Mouse (Mus musculus): ENCODE measurements around the gene Dennd1b. TPM values are rescaled to one million over a fixed set of nuclear protein-coding genes. Genes with fewer than 3 reads are reported as not detected.

The Dennd1b gene
- total RNA-seq, 2 experiments from 2014 or later: 19.8 to 20.8 TPM

DNA sequence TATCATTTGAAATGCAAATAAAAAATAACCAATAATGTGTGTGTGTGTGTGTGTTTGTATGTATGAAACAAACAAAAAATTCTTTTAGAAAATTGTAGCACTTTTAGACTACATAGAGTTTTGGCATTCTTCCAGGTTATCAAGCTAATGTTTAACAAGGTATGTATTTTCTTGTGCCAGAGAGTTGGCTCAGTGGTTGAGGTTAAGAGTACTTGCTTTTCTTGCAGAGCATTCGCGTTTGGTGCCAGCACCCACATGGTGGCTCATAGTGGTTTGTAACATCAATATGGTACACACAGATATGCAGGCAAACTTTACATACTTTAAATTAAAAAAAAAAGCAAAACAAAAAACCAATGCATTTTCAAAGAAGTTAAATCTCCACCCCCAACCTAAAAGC lies 101.5 kb downstream of the Dennd1b start:
- DNase-seq: no peak
- intact Hi-C loops (cut with DNase I): no loop called here

GRCm38 (mm10) chr1:139067210-139067609 lies 104.0 kb downstream of the Dennd1b start:
- DNase-seq: no peak
- intact Hi-C loops (cut with DNase I): no loop called here

GRCm38 (mm10) chr1:139071015-139071414 lies 107.8 kb downstream of the Dennd1b start:
- intact Hi-C loops (cut with DNase I): no loop called here
- DNase-seq: no peak

DNA sequence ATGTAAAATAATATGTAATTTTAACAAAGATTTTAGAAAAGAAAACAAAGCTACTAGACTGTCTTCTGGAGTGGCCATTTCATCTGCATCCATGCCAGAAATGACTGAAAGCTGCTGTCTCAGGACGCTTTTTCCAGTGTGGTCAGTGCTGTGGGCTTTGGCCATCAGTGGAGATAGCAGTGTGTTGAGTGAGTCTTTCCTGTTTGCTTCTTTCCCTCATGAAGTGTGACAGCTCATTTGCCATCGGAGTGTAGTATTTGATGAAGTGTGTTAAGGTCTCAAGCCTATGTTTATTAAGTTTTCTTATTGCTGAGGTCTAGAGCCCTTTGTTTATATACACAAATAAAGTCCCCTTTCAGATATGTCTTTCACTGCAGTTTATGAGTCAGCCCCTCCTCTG lies 112.4 kb downstream of the Dennd1b start:
- DNase-seq: no peak
- intact Hi-C loops (cut with DNase I): loop anchor here (5.0 kb wide), 1 partner anchor 113 kb away; the partner anchor contains the start of gene Dennd1b

DNA sequence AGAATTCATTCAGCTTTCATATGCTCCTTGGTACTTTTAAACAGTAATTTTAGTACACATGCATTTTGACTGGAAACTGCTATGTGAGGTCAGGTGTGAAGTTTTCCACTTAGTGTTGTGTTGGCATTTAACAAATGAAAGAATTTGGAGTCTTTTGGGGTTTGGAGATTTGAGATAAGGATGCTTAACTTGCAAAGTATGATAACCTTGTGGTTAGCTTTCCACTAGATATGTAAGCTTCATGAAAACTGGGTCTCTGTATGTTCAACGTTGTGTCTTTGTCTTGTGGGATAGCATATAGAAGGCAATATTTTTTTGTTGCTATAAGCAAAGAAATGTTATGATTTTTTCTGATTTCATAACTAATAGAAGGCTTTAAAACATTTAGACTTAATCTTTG lies 114.8 kb downstream of the Dennd1b start:
- no peak for DNase-seq
- intact Hi-C loops (cut with DNase I): loop anchor here (5.0 kb wide), 1 partner anchor 116 kb away; the partner anchor contains the start of gene Dennd1b

- intact Hi-C loops (cut with DNase I): loop anchor here (5.0 kb wide), 1 partner anchor 117 kb away; the partner anchor contains the start of gene Dennd1b
Observed at GRCm38 (mm10) chr1:139079000-139079399, 115.8 kb downstream of the Dennd1b start.

DNA sequence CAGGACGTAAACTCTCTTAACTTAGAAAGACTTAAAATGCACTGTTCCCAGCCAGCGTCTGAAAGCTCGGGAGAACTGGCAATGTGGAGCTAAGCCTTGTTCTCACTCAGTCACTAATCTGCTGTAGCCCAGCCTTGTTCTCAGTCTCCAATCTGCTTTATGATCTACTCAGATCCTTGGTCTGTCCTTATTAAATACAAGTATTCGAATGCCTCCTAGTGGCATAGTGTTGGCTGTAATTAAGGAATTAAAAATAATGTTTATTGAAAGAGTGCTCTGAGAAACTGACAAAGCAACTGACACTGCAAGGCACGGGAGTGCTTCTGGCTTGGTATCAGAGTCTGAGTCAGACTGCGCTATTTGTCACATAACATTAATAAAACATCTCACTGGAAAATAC lies 116.3 kb downstream of the Dennd1b start:
- intact Hi-C loops (cut with DNase I): loop anchor here (5.0 kb wide), 1 partner anchor 117 kb away; the partner anchor contains the start of gene Dennd1b
- no peak for DNase-seq

More at GRCm38 (mm10) chr1:139079000-139079399, 115.8 kb downstream of the Dennd1b start:
- peak in 1 of 2 experiments; percentile 4 for DNase-seq

DNA sequence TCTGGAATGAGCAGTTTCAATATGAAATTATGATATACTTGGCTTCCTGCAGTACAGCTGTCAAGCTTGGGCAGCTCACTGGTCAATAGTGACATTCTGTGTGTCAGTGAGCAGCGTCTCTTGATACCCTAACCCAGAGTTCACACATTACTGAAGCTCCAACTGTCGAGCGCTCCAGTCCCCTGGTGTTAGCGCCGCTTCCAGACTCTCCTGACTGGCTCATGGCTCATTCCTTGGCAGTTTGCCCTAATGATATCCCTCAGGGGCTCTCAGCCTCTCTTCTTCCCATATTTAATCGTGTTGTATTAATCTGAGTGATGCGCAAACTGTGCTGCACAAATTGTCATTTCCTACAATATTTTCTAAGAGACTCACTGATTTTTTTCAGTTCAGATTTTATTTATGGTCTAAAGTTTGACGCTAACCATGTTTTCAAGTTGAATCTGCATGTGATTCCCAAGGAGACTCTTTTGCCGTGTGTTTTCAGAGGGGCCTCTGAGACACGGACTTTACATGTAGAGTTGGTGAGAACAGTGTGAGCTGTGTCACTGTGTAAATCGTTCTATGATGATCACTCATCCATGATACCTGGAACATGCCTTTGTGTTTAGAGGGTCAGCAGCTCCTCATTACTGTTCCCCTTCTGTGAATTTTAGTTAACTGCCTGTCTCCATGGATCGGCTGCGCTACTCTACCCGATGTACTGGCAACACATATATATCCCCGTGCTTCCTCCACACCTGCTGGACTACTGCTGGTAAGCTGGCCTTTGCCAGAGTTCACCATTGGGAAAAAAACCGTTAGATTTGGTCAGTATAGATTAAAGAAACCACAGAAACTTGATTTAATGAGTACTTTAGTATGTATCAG lies 117.5 kb downstream of the Dennd1b start:
- peak; percentile 28 to 45 for DNase-seq

GRCm38 (mm10) chr1:139083382-139083781 lies 120.1 kb downstream of the Dennd1b start:
- intact Hi-C loops (cut with DNase I): loop anchor here (1.0 to 5.0 kb wide), 4 partner anchors 171 to 248 kb away; no protein-coding TSS in a partner anchor
- no peak for DNase-seq

More for the DNA sequence above, 117.5 kb downstream of the Dennd1b start:
- intact Hi-C loops (cut with DNase I): loop anchor here (5.0 kb wide), 3 partner anchors 168 to 228 kb away; no protein-coding TSS in a partner anchor

GRCm38 (mm10) chr1:139087564-139087963 lies 124.3 kb downstream of the Dennd1b start:
- intact Hi-C loops (cut with DNase I): no loop called here
- DNase-seq: no peak

DNA sequence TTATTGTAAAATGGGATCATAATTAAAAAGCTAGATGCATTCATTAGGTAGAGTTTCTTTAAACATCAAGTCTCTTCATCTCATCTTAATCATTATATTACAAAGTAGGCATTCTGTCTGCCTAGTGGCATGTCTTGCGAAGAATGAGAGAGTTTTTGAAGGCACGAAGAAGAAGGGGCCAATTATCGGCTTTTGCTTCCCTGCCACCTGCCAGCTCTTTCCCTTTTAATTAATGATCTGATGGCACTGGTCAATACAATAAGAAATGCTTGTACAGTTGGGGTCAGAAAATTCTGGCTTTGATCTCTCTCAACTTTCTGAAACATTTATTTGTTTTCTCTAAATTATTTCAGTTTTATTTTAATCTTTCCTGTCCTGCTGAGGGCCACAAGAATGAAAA lies 127.5 kb downstream of the Dennd1b start:
- intact Hi-C loops (cut with DNase I): no loop called here
- DNase-seq: no peak

DNA sequence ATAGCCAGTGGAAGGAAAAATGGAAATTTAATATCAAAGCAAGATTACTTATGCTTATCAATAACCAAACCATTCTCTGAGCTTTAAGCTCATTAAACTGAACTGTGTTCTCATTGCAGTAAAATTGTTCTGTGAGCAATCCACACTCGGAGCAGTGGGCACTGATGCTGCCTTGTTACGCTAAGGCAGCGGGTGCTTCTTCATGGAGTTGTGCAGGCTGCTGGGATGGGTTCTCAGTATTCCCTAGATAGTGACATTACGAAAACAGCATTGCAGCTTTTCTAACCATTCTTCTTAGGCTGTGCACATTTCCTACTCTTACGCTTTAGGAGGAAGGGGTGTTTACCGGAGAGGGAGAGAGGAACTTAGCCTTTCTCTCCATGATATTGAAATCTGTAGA lies 128.5 kb downstream of the Dennd1b start:
- intact Hi-C loops (cut with DNase I): no loop called here
- DNase-seq: no peak

GRCm38 (mm10) chr1:139092144-139092543 lies 128.9 kb downstream of the Dennd1b start:
- no peak for DNase-seq
- intact Hi-C loops (cut with DNase I): no loop called here

DNA sequence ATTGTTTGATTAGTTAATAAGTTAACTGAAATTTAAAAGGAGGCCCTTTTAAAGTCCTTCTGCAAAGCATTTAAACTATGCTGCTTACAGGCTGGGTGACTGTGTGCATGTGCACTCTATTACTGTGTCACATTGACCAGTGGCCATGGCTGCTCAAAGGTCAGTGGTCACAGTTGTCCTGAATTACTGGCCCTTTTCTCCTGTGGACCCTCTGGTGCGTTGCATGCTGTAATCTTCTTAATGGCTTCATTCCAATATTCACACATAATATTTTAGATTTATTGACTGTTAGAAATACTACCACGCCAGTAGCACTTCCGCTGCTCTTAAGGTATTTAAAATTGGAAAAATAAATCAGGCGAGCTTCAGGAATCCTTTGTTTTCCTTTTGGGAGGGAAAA lies 129.5 kb downstream of the Dennd1b start:
- intact Hi-C loops (cut with DNase I): no loop called here
- no peak for DNase-seq

GRCm38 (mm10) chr1:139096369-139096768 lies 133.1 kb downstream of the Dennd1b start:
- no peak for DNase-seq
- intact Hi-C loops (cut with DNase I): loop anchor here (5.0 kb wide), 1 partner anchor 41 kb away; no protein-coding TSS in a partner anchor

- DNase-seq: no peak
- intact Hi-C loops (cut with DNase I): loop anchor here (5.0 kb wide), 1 partner anchor 39 kb away; no protein-coding TSS in a partner anchor
Observed at GRCm38 (mm10) chr1:139098088-139098487, 134.9 kb downstream of the Dennd1b start.

- DNase-seq: no peak
- intact Hi-C loops (cut with DNase I): no loop called here
Observed at GRCm38 (mm10) chr1:139101725-139102124, 138.5 kb downstream of the Dennd1b start.

DNA sequence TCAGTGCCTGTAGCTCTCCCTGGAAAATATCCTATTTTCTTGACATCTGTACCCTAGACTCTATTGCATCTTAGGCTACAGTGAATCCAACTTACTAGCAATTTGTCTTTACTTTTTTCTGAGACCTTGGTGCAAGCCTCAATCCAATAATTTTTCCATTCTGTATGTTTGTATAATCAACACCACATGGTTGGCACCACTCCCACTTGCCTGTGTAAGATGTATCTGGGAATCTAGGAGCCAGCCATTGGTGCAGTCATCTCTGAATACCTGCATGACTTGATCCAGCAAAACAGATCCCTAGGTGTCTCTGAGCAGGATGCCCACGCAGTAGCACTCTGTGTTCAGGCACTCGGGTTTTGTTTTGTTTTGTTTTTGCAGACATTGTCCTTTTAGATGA lies 145.0 kb downstream of the Dennd1b start:
- intact Hi-C loops (cut with DNase I): no loop called here
- DNase-seq: no peak

GRCm38 (mm10) chr1:139122626-139123025 lies 159.4 kb downstream of the Dennd1b start:
- DNase-seq: no peak
- intact Hi-C loops (cut with DNase I): no loop called here

DNA sequence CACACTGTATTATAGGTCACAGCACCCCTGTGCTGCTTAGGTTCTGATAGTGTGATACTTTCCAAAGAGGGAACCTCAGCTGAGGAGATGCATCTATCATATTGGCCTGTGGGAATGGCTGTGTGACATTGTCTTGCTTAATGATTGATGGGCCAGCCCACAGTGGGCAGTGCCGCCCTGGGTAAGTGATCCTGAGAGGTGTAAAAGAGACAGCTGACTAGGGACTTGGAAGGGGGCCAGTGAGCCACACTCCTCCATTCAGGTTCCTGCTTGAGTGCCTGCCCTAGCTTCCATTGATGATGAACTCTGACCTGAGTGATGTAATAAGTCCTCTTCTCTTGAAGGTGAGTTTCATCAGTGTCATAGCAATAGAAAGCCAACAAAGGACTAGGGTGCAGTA lies 176.4 kb downstream of the Dennd1b start:
- no peak for DNase-seq
- intact Hi-C loops (cut with DNase I): loop anchor here (5.0 kb wide), 1 partner anchor 42 kb away; no protein-coding TSS in a partner anchor

- intact Hi-C loops (cut with DNase I): no loop called here
- DNase-seq: no peak
Observed at GRCm38 (mm10) chr1:139145516-139145915, 182.3 kb downstream of the Dennd1b start.

DNA sequence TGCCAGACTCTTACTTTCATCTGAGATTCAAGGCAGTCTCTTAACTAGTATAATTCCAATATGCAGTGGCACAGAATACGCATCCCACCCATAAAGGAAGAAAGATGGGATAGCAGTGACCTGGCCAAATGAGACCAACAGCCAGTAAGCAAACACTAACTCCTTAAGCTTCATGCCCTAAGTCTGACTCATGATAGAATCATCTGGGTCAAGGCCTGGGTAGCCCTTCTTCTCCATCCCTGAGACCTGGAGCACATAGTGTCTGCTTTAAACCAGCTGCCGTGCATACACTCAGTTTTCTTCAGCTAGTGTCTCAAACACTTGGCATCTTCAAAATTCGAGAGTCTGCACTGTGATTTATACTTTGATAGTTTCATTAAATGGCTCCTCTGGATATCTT lies 183.1 kb downstream of the Dennd1b start:
- intact Hi-C loops (cut with DNase I): no loop called here
- DNase-seq: no peak

Data from heart, postnatal 36 days (tissue).